Mouse (Mus musculus): ENCODE measurements around the gene Olfr31. TPM values are rescaled to one million over a fixed set of nuclear protein-coding genes. Genes with fewer than 3 reads are reported as not detected.

Gene Olfr31
- total and polyA plus RNA-seq, 3 experiments = 0.03 TPM; not detected in 2

DNA sequence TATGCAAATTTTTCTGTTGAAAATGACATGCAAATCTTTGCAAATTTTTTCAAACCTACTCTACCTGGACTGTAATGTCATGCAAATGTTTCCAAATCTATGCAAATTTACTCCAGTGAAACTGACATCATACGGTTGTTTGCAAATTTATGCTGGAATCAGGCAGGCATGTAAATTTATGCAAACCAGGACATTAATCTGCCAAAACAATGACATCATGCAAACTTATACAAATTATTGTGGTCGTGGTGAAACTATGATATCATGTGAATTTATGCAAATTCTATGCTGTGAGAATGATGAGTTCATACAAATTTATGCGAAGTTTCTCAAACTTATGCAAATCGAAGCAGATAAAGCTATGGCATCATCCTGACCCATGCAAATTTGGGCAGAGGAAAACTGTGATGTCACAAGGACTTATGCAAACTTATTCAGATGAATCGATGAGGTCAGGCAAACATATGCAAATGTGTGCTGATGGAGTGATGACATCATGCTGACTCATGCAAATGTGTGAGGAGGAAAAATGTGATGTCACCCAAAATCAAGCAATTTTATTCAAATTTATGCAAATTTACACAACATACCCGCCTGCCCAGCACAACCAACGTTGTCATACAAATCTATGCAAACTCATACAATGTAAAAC lies 30.6 kb downstream of the Olfr31 start:
- H3K9me3 ChIP-seq (replicated peaks; ENCODE audit: insufficient read depth, low read length) = no peaks in the 10 kb centered on the region; the same call in 1 of the 2 replicates
- H3K27me3 ChIP-seq (ENCODE audit: control insufficient read depth in 1 of 2, insufficient read depth in 2 of 2, low read length in 2 of 2) = no peaks in the 10 kb centered on the region
- DNase-seq (ENCODE audit: low read depth, low spot score) = peak; percentile 8
- no peaks in the 10 kb centered on the region for H3K4me1 ChIP-seq (ENCODE audit: control insufficient read depth in 1 of 2, insufficient read depth in 2 of 2, low read length in 2 of 2)
- no peak overlapping the region for H3K27ac ChIP-seq (ENCODE audit: control insufficient read depth, low read depth, low read length)
- no peak overlapping the region for H3K9ac ChIP-seq (ENCODE audit: control insufficient read depth, low read depth, low read length, poor library complexity, severe bottlenecking)
- no peaks in the 10 kb centered on the region for H3K36me3 ChIP-seq (ENCODE audit: control insufficient read depth in 1 of 2, insufficient read depth in 2 of 2, low read length in 2 of 2)
- TF ChIP-seq MEF2A (IDR thresholded peaks at IDR 0.05; ENCODE audit: extremely low read depth, insufficient replicate concordance, low read depth, low read length, poor library complexity, severe bottlenecking) (no peak), BHLHE40 (IDR thresholded peaks at IDR 0.05; ENCODE audit: borderline replicate concordance, low read depth, low read length) (no peak), MYB (IDR thresholded peaks at IDR 0.05; ENCODE audit: low read depth, low read length) (no peak), ETS1 (IDR thresholded peaks at IDR 0.05; ENCODE audit: low read depth, low read length) (no peak), KAT2A (conservative IDR thresholded peaks at IDR 0.05; ENCODE audit: low read depth, low read length) (no peak), MXI1 (IDR thresholded peaks at IDR 0.05; ENCODE audit: low read depth, low read length) (no peak), MYC (IDR thresholded peaks at IDR 0.05; ENCODE audit: low read depth, low read length) (no peak), SIN3A (IDR thresholded peaks at IDR 0.05; ENCODE audit: low read length) (no peak), CHD1 (IDR thresholded peaks at IDR 0.05; ENCODE audit: low read depth, low read length) (no peak), RAD21 (IDR thresholded peaks at IDR 0.05; ENCODE audit: low read depth, low read length) (no peak)
- no peak overlapping the region for H3K4me3 ChIP-seq (ENCODE audit: control insufficient read depth in 1 of 2, insufficient read depth in 1 of 2, low read depth in 2 of 2, low read length in 2 of 2)
- H3K79me2 ChIP-seq (ENCODE audit: control insufficient read depth, insufficient read depth, low read length, poor library complexity) = no peaks in the 10 kb centered on the region

DNA sequence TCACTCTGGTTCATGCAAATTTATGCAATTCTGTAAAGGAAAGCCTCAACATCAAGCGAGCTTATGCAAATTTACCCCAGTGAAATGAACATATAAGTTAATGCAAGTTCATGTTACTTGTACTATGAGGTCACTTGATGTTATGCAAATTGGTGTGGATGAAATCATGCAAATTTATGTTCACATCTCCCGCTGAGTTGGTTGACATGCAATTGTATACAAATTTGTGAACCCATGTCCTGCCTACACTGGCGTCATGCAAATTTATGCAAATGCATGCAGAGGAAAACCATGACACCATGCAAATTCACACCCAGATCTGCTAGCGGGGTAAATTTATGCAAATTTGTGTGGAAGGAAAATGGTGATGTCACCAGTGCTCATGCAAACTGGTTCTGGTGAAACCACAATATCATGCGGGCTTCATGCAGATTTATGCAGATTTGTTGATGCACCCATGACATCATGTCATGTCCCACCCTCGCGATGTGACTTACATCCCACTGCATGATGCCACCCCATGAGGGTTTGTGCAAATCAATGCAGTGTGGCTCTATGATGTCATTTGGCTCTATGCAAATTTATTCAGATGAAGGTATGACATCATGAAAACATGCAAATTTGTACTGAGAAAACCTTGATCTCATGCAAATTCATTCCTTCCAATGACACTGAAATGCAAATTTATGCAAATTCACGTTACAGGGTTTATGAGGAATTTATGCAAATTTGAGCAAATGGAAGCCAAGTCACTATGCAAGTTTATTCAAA lies 31.3 kb downstream of the Olfr31 start:
- TF ChIP-seq TAL1 (IDR thresholded peaks at IDR 0.05; ENCODE audit: low read length) = no peak
- TF ChIP-seq E2F4 (IDR thresholded peaks at IDR 0.05; ENCODE audit: borderline replicate concordance, low read depth, low read length) = no peak
- no peak for TF ChIP-seq ZKSCAN1 (IDR thresholded peaks at IDR 0.05; ENCODE audit: low read depth, low read length)
- no peak for TF ChIP-seq POLR2A (IDR thresholded peaks at IDR 0.05; ENCODE audit: control insufficient read depth in 1 of 2, insufficient read depth in 1 of 2, low read depth in 1 of 2, low read length in 2 of 2, poor library complexity in 1 of 2)
- TF ChIP-seq MYB (IDR thresholded peaks at IDR 0.05; ENCODE audit: low read depth, low read length) = no peak
- no peak for TF ChIP-seq HCFC1 (IDR thresholded peaks at IDR 0.05; ENCODE audit: low read depth, low read length)
- no peak for TF ChIP-seq UBTF (IDR thresholded peaks at IDR 0.05; ENCODE audit: borderline replicate concordance, insufficient read depth, low read depth, low read length)
- no peak for TF ChIP-seq RAD21 (IDR thresholded peaks at IDR 0.05; ENCODE audit: low read depth, low read length)
- TF ChIP-seq EP300 (IDR thresholded peaks at IDR 0.05; ENCODE audit: low read depth in 1 of 2, low read length in 2 of 2) = no peak
- no peak for TF ChIP-seq GATA1 (IDR thresholded peaks at IDR 0.05; ENCODE audit: low read depth, low read length)
- TF ChIP-seq ZNF384 (IDR thresholded peaks at IDR 0.05; ENCODE audit: low read depth, low read length) = no peak
- no peak for TF ChIP-seq ETS1 (IDR thresholded peaks at IDR 0.05; ENCODE audit: low read depth, low read length)
- TF ChIP-seq TBP (IDR thresholded peaks at IDR 0.05; ENCODE audit: low read depth, low read length) = no peak
- TF ChIP-seq KAT2A (conservative IDR thresholded peaks at IDR 0.05; ENCODE audit: low read depth, low read length) = no peak
- no peak for TF ChIP-seq CHD1 (IDR thresholded peaks at IDR 0.05; ENCODE audit: low read depth, low read length)
- no peak for TF ChIP-seq GABPA (IDR thresholded peaks at IDR 0.05; ENCODE audit: low read depth, low read length)
- no peak for TF ChIP-seq MXI1 (IDR thresholded peaks at IDR 0.05; ENCODE audit: low read depth, low read length)
- no peak for TF ChIP-seq CHD2 (IDR thresholded peaks at IDR 0.05; ENCODE audit: low read length)
- no peak for TF ChIP-seq RCOR1 (IDR thresholded peaks at IDR 0.05; ENCODE audit: low read depth, low read length)
- Histone ChIP-seq H3K79me2 (ENCODE audit: control insufficient read depth, insufficient read depth, low read length, poor library complexity) (no peaks in the 10 kb centered on the region), H3K9ac (ENCODE audit: control insufficient read depth, low read depth, low read length, poor library complexity, severe bottlenecking) (no peak overlapping the region), H3K36me3 (ENCODE audit: control insufficient read depth in 1 of 2, insufficient read depth in 2 of 2, low read length in 2 of 2) (no peaks in the 10 kb centered on the region), H3K4me1 (ENCODE audit: control insufficient read depth in 1 of 2, insufficient read depth in 2 of 2, low read length in 2 of 2) (no peaks in the 10 kb centered on the region), H3K27me3 (ENCODE audit: control insufficient read depth in 1 of 2, insufficient read depth in 2 of 2, low read length in 2 of 2) (no peaks in the 10 kb centered on the region), H3K27ac (ENCODE audit: control insufficient read depth, low read depth, low read length) (no peak overlapping the region), H3K9me3 (replicated peaks; ENCODE audit: insufficient read depth, low read length) (no peaks in the 10 kb centered on the region; the same call in 1 of the 2 replicates), H3K4me3 (ENCODE audit: control insufficient read depth in 1 of 2, insufficient read depth in 1 of 2, low read depth in 2 of 2, low read length in 2 of 2) (no peak overlapping the region)
- DNase-seq (ENCODE audit: low read depth, low spot score) = peak; percentile 9

Measured in MEL (cell line).